Mouse (Mus musculus) liver, embryonic 12.5 days (tissue): ENCODE results near the gene Esyt1. TPM values are rescaled to one million over a fixed set of nuclear protein-coding genes. Genes with fewer than 3 reads are reported as not detected.

Experiments
- ATAC-seq: fragments of 200-750 bp; cut with Nextera tagmentation; 2 replicates; pipeline ENCODE4 v1.8.0; 2017; ENCODE audit warnings: moderate number of reproducible peaks, mild to moderate bottlenecking, moderate library complexity
- H3K27ac ChIP-seq: fragments of 300-500 bp; sonication (generic); 2 replicates; pipeline ENCODE4 v1.5.1; 2016; ENCODE audit warnings: mild to moderate bottlenecking
- H3K27me3 ChIP-seq: fragments of 300-500 bp; sonication (generic); replicated peaks from 2 replicates; pipeline ENCODE4 v1.6.1; 2016; ENCODE audit warnings: mild to moderate bottlenecking, moderate library complexity
- H3K36me3 ChIP-seq: fragments of 300-500 bp; sonication (generic); 2 replicates; pipeline ENCODE4 v1.6.1; 2016; ENCODE audit warnings: mild to moderate bottlenecking, moderate library complexity
- H3K4me1 ChIP-seq: fragments of 300-500 bp; sonication (generic); 2 replicates; pipeline ENCODE4 v1.6.1; 2016
- H3K4me2 ChIP-seq: fragments of 300-500 bp; sonication (generic); 2 replicates; pipeline ENCODE4 v1.6.1; 2016; ENCODE audit warnings: mild to moderate bottlenecking, moderate library complexity
- H3K4me3 ChIP-seq: fragments of 300-500 bp; sonication (generic); 2 replicates; pipeline ENCODE4 v1.5.1; 2016; ENCODE audit warnings: mild to moderate bottlenecking, moderate library complexity
- H3K9ac ChIP-seq: fragments of 300-500 bp; sonication (generic); 2 replicates; pipeline ENCODE4 v1.6.1; 2016; ENCODE audit warnings: mild to moderate bottlenecking, moderate library complexity
- H3K9me3 ChIP-seq: fragments of 300-500 bp; sonication (generic); replicated peaks from 2 replicates; pipeline ENCODE4 v1.6.1; 2016; ENCODE audit warnings: mild to moderate bottlenecking, moderate library complexity
- WGBS: fragments of 180-500 bp; shearing (Covaris S2); methylation state at CpG from one replicate; pipeline ENCODE4 v1.1.7; 2016; ENCODE audit not compliant: insufficient replicate concordance; 5-methylcytosine and 5-hydroxymethylcytosine counted together
- polyA plus RNA-seq: library from polyadenylated mRNA; unstranded; fragments of >200 nt; fragmentation: Nextera tagmentation; extraction: Ambion mirVana; gene quantifications from 2 replicates; pipeline ENCODE4 v1.2.1, GENCODE M21; 2016

Esyt1 gene
- polyA plus RNA-seq, 1 experiment from 2014 or later = 15.0 TPM

DNA sequence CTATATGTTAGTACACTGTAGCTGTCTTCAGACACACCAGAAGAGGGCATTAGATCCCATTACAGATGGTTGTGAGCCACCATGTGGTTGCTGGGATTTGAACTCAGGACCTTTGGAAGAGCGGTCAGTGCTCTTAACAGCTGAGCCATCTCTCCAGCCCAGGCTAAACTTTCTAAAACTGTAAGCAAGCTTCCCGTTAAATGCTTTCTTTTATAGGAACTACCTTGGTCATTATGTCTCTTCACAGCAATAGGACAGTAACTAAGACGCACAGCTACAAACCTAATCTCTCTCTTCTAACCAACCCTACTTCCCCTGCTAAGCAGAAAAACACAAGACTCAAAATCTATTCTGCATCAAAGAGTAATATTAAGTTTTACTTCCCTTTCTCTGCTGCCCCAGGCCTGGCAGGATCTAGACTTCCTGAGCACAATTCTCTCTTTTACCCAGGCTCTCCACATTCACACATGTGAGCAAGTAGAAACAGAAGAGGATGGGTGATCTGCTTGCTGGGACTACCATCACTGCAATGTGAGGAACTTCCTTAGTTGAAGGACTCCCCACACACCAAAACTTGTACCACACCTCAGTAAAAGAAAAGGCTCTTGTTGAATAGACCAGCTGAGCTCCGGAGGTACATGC lies 10.1 kb upstream of the Esyt1 start:
- Histone ChIP-seq H3K4me3 (peak overlapping the region; percentile 33), H3K4me1 (peaks cover 24% of the 10 kb centered on the region), H3K27ac (peak overlapping the region; percentile 59), H3K36me3 (no peaks in the 10 kb centered on the region), H3K9me3 (no peaks in the 10 kb centered on the region), H3K9ac (peak overlapping the region; percentile 58), H3K4me2 (peak overlapping the region; percentile 60), H3K27me3 (no peaks in the 10 kb centered on the region)
- ATAC-seq = 0 out of 2 replicates have a peak, but pooled peaks have one; percentile 9
- 71% methylated on average over 4 of the region's 4 CpGs for WGBS

DNA sequence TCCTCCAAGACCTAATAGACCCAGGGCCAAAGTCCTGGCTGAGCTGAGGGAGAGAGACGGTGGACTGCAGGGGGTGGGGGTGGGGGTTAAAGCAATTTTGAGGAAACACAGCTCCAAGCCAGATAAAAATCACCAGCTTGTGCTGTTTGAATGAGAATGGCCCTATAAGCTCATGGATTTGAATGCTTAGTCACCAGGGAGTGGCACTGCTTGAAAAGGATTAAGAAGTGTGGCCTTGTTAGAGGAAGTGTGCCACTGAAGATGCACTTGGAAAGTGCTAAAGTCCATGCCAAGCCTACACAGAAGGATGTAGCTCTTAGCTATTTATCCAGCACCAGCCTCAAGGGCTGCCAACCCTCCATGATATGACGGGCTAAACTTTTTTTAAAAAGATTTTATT lies 9.5 kb upstream of the Esyt1 start:
- no peak for ATAC-seq
- H3K27ac ChIP-seq = no peak overlapping the region

GRCm38 (mm10) chr10:128526366-128527356 lies 990 bp upstream of the Esyt1 start:
- Histone ChIP-seq H3K9ac (peak overlapping the region; percentile 68), H3K4me2 (peak overlapping the region; percentile 100), H3K36me3 (peaks cover 10% of the 10 kb centered on the region; the same call in 1 of the 2 replicates), H3K9me3 (no peaks in the 10 kb centered on the region), H3K4me3 (peak overlapping the region; percentile 83), H3K27ac (peak overlapping the region; percentile 78), H3K27me3 (peaks cover 5% of the 10 kb centered on the region), H3K4me1 (peaks cover 35% of the 10 kb centered on the region)
- peak; percentile 38; the same call in 1 of the 2 replicates for ATAC-seq
- 25% methylated on average over 28 of the region's 28 CpGs for WGBS

More for the DNA sequence above, 9.5 kb upstream of the Esyt1 start:
- Histone ChIP-seq H3K4me1 (peaks cover 24% of the 10 kb centered on the region), H3K36me3 (no peaks in the 10 kb centered on the region), H3K27me3 (no peaks in the 10 kb centered on the region), H3K9ac (no peak overlapping the region), H3K9me3 (no peaks in the 10 kb centered on the region), H3K4me3 (no peak overlapping the region), H3K4me2 (no peak overlapping the region)
- WGBS = 59% methylated on average over 2 of the region's 2 CpGs

GRCm38 (mm10) chr10:128524732-128525662 lies 674 bp downstream of the Esyt1 start:
- peak overlapping the region; percentile 83 for H3K4me3 ChIP-seq
- ATAC-seq = peak; percentile 12
- peak overlapping the region; percentile 92 for H3K27ac ChIP-seq
- no peaks in the 10 kb centered on the region for H3K9me3 ChIP-seq
- 1% methylated on average over 58 of the region's 58 CpGs for WGBS
- H3K4me1 ChIP-seq = peaks cover 35% of the 10 kb centered on the region
- H3K9ac ChIP-seq = peak overlapping the region; percentile 90
- peaks cover 5% of the 10 kb centered on the region for H3K27me3 ChIP-seq
- H3K4me2 ChIP-seq = peak overlapping the region; percentile 100
- peaks cover 25% of the 10 kb centered on the region for H3K36me3 ChIP-seq

- Histone ChIP-seq H3K27ac (peak overlapping the region; percentile 92; the same call in 1 of the 2 replicates), H3K4me3 (peak overlapping the region; percentile 83), H3K36me3 (peaks cover 33% of the 10 kb centered on the region), H3K9me3 (no peaks in the 10 kb centered on the region), H3K4me1 (peaks cover 35% of the 10 kb centered on the region), H3K4me2 (peak overlapping the region; percentile 100), H3K27me3 (peaks cover 5% of the 10 kb centered on the region; the same call in 1 of the 2 replicates), H3K9ac (peak overlapping the region; percentile 90)
- no peak for ATAC-seq
- WGBS = 20% methylated on average over 11 of the region's 11 CpGs
These were observed 1.4 kb downstream of the Esyt1 start for GRCm38 (mm10) chr10:128524111-128524731.

GRCm38 (mm10) chr10:128522351-128522750 lies 3.3 kb downstream of the Esyt1 start:
- ATAC-seq = no peak
- Histone ChIP-seq H3K36me3 (peaks cover 42% of the 10 kb centered on the region), H3K4me2 (no peak overlapping the region), H3K27me3 (peaks cover 5% of the 10 kb centered on the region; the same call in 1 of the 2 replicates), H3K9ac (no peak overlapping the region), H3K4me1 (peaks cover 33% of the 10 kb centered on the region), H3K9me3 (no peaks in the 10 kb centered on the region), H3K27ac (no peak overlapping the region), H3K4me3 (no peak overlapping the region)
- 71% methylated on average over 6 of the region's 6 CpGs for WGBS

DNA sequence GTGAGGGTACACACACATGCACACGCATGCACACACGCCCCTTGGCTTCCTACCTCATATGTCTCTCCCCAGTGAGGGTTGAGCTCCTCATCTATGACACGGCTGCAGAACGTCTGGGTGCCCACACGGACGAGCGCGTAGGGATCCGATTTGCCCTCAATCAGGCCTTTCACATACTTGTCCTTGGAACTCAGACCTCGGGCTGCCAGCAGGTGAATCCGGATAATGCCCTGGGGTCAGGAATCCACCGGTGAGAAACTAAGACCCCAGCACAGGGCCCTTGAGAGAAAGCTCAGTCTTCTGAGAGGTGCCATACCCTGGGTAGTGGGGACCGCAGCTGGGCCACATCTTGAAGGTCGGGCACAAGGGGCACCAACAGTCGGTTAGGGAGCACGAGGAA lies 5.1 kb downstream of the Esyt1 start:
- peaks cover 8% of the 10 kb centered on the region; the same call in 1 of the 2 replicates for H3K27me3 ChIP-seq
- no peak overlapping the region for H3K4me2 ChIP-seq
- H3K9me3 ChIP-seq = no peaks in the 10 kb centered on the region
- H3K4me3 ChIP-seq = no peak overlapping the region
- no peak overlapping the region for H3K9ac ChIP-seq
- 83% methylated on average over 16 of the region's 16 CpGs for WGBS
- H3K27ac ChIP-seq = no peak overlapping the region
- H3K4me1 ChIP-seq = peaks cover 39% of the 10 kb centered on the region
- no peak for ATAC-seq
- H3K36me3 ChIP-seq = peaks cover 58% of the 10 kb centered on the region

DNA sequence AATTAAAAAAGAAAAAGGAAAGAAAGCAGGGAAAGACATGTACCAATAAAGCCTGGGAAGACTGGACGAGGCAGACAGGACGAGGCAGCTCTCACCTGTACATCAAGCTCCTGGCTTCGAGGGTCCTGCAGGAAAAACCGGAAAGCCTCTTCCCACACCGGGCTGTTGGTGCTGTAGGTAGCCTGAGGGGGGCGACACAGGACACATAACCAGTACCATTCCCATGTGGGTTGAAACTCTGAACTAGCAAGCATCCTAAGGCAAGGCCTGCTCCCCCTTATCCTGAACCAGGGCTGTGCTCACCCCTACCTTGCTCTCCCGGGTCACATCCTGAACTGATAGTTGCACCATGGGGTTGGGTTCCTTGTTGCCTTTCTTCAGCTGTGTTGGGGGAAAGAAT lies 6.8 kb downstream of the Esyt1 start:
- peaks cover 33% of the 10 kb centered on the region for H3K4me1 ChIP-seq
- H3K36me3 ChIP-seq = peaks cover 70% of the 10 kb centered on the region
- H3K27me3 ChIP-seq = peaks cover 8% of the 10 kb centered on the region; the same call in 1 of the 2 replicates
- 72% methylated on average over 7 of the region's 7 CpGs for WGBS
- no peak overlapping the region for H3K9ac ChIP-seq
- no peak overlapping the region for H3K4me2 ChIP-seq
- no peaks in the 10 kb centered on the region for H3K9me3 ChIP-seq
- H3K4me3 ChIP-seq = no peak overlapping the region
- no peak for ATAC-seq
- H3K27ac ChIP-seq = no peak overlapping the region

DNA sequence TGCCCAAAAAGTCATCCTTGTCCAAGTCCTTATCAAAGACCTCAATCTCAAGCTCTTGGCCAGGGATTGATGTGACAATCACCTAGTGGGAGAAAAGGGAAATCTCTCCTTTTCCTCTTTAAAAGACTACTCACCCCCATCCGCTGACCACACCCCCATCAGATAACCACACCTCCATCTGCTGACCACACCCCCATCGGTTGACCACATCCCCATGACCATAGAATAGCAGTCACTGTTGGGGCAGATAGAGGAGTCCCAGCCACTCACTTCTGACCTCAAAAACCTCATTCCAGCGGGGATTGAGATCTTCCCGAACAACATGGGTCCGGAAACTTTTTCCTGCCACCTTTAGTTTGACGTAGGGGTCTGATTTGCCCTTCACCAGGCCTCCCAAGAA lies 9.0 kb downstream of the Esyt1 start:
- Histone ChIP-seq H3K9me3 (no peaks in the 10 kb centered on the region), H3K27me3 (0 out of 2 replicates have a peak, but pooled peaks cover 3% of the 10 kb centered on the region), H3K9ac (no peak overlapping the region), H3K36me3 (peaks cover 74% of the 10 kb centered on the region), H3K27ac (peak overlapping the region; percentile 57; the same call in 1 of the 2 replicates), H3K4me2 (peak overlapping the region; percentile 63), H3K4me3 (no peak overlapping the region), H3K4me1 (peaks cover 31% of the 10 kb centered on the region)
- ATAC-seq = 0 out of 2 replicates have a peak, but pooled peaks have one; percentile 43
- 10% methylated on average over 6 of the region's 6 CpGs for WGBS

GRCm38 (mm10) chr10:128516029-128516428 lies 9.6 kb downstream of the Esyt1 start:
- ATAC-seq = peak; percentile 64
- H3K9ac ChIP-seq = peak overlapping the region; percentile 25
- peak overlapping the region; percentile 63 for H3K4me2 ChIP-seq
- no peaks in the 10 kb centered on the region for H3K9me3 ChIP-seq
- peak overlapping the region; percentile 57 for H3K27ac ChIP-seq
- H3K36me3 ChIP-seq = peaks cover 73% of the 10 kb centered on the region
- peak overlapping the region; percentile 22; the same call in 1 of the 2 replicates for H3K4me3 ChIP-seq
- H3K4me1 ChIP-seq = peaks cover 38% of the 10 kb centered on the region
- 0 out of 2 replicates have a peak, but pooled peaks cover 3% of the 10 kb centered on the region for H3K27me3 ChIP-seq
- 35% methylated on average over 20 of the region's 20 CpGs for WGBS
